Mouse (Mus musculus) testis, adult 2 months (tissue): Measurements from ENCODE around the gene Tamm41.

Experiments
- CTCF ChIP-seq: fragments of 200-500 bp; IDR thresholded peaks from 2 replicates; pipeline ENCODE4 v1.5.1; 2012; ENCODE audit warnings: low read depth, mild to moderate bottlenecking, inconsistent platforms, low read length, moderate library complexity; ENCODE audit not compliant: control insufficient read depth, insufficient read depth, insufficient replicate concordance
- POLR2A ChIP-seq: fragments of 200-500 bp; IDR thresholded peaks from 2 replicates; pipeline ENCODE4 v1.6.1; 2012; ENCODE audit warnings: low read depth, mild to moderate bottlenecking, inconsistent platforms, low read length, moderate library complexity; ENCODE audit not compliant: control insufficient read depth

DNA sequence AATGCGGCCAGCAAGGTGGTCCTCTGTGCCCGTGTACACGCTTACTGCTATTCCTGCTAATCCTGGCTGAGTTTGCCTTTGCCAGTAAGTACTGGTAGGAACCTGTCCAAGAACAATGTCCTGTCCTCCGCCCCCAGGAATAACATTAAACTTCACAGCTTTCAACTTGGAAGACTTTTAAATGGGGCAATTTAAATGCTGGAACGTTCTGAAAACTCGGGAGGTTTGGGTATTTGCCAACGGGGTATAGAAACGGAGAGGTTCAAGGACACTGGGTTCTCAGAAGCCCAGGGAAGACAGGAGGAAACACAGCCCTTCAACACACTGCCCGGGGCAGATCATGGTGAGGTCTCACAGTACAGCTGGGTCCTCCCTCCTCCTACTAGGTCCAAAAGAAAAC is 14.8 kb downstream of the Tamm41 start:
- no peak for TF ChIP-seq CTCF
- no peak for TF ChIP-seq POLR2A
